Mouse (Mus musculus) splenic B cell, adult 2 months (primary cell): ENCODE results near the gene Dynll1.

Experiments used
- DNase-seq: peaks from one replicate; pipeline ENCODE4 v3.0.0-alpha.2; 2011; ENCODE audit warnings: low read depth, low spot score
- H3K27me3 ChIP-seq: 2 replicates; pipeline ENCODE4 v1.6.1; 2012; ENCODE audit warnings: mild to moderate bottlenecking, low read length, moderate library complexity, mixed read lengths; ENCODE audit not compliant: control insufficient read depth, poor library complexity, insufficient read depth, severe bottlenecking
- H3K36me3 ChIP-seq: 2 replicates; pipeline ENCODE4 v1.6.1; 2012; ENCODE audit warnings: mild to moderate bottlenecking, low read length, moderate library complexity, mixed read lengths; ENCODE audit not compliant: control insufficient read depth, poor library complexity, insufficient read depth, severe bottlenecking

Gene Dynll1

DNA sequence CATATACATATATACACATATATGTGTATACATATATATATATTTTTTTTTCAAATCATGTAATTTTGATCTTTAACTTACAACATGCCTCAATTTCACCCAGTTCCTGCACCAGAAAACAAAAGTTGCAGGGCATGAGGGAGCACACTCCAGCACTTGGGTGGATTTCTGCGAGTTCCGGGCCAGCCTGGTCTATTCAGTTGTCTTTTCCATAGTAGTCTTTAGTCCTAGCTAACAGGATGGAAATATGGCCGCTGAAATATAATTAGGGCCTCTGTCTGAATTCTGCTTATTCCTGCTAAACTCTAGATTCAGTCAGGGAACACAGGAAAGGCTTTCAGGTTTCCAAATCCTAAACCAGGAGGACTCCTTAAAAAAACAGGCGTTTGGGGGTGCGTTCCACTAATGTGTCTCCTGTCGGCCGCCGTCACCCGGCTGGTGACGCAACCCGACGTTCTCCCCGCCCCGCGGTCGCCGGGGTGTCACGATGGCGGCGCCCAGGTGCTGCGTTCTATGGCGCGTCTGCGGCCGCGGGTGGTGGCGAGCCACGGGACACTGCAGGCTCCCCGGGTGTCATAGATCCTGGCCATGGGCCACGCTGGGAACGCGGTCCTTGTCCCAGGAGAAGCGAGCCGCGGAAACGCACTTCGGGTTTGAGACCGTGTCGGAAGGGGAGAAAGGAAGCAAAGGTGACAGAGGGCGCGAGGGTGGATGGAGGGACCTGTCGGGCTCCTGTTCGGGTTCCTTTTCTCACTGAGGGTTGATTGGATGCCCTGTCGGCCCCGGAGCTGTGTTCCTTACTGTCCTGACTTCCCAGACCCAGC lies 21.4 kb downstream of the Dynll1 start, which contains the start of gene Coq5:
Gene Coq5 (plus strand): TSS at position 441 of the 824 bp plus-strand sequence.
- DNase-seq = peak; percentile 85
- H3K36me3 ChIP-seq = peaks cover 2% of the 10 kb centered on the region; the same call in 1 of the 2 replicates
- H3K27me3 ChIP-seq = no peaks in the 10 kb centered on the region

DNA sequence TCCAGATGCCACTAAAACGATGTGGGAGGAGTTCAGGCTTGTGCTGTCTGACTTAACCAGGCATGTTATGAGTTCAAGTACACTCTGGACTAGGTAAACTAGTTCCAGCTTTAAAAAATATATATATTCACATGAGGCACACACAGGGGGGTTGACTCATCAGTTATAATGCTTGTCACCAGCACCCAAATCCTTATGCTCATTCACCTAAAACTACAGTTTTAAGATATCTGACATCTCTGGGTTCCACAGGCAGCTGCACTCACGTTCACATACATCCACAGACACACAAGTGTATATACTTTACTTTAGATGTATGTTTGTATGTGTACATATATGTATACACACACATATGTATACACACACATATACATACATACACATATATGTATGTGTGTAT lies 22.0 kb downstream of the Dynll1 start:
- Histone ChIP-seq H3K36me3 (no peaks in the 10 kb centered on the region), H3K27me3 (no peaks in the 10 kb centered on the region)
- DNase-seq = no peak

DNA sequence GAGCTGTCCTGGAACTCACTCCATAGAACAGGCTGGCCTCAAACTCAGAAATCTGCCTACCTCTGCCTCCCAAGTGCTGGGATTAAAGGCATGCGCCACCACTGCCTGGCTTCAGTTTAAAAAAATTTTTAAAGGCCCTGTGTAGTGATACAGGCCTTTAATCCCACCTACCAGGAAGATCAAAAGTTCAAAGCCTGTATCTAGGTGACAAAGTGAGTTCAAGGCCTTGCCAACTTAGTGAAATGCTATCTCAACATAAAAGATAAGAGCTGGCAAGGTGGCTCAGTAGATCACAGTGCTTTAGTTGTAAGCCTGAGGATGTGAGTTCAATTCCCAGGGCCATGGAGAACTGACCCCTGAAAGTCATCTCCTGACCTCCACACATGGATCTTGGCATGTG lies 22.7 kb downstream of the Dynll1 start:
- Histone ChIP-seq H3K36me3 (no peaks in the 10 kb centered on the region), H3K27me3 (no peaks in the 10 kb centered on the region)
- DNase-seq = no peak

GRCm38 (mm10) chr5:115275998-115276397 lies 24.8 kb downstream of the Dynll1 start:
- Histone ChIP-seq H3K36me3 (no peaks in the 10 kb centered on the region), H3K27me3 (no peaks in the 10 kb centered on the region)
- DNase-seq = peak; percentile 53

DNA sequence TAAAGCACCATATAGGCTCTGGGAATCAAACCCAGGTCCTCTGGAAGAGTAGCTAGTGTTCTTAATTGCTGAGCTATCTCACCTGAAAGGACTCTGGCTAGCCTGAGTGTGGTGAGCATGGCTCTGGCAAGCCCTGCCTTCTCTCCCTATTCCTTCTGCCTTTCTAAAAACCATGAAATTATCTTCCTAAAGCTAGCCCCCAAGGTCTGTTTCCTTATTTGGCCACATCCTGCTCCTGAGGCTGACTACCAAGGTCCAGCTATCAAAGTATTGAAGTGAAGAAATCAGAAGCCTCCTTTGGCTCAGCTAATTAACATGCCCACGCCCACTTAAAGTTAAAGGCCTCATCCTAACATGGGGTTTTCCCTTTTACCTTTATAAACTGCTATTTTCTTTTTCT lies 26.0 kb downstream of the Dynll1 start:
- Histone ChIP-seq H3K36me3 (no peaks in the 10 kb centered on the region; the same call in 1 of the 2 replicates), H3K27me3 (no peaks in the 10 kb centered on the region)
- no peak for DNase-seq

GRCm38 (mm10) chr5:115274353-115274752 lies 26.4 kb downstream of the Dynll1 start:
- DNase-seq = no peak
- no peaks in the 10 kb centered on the region for H3K27me3 ChIP-seq
- H3K36me3 ChIP-seq = no peaks in the 10 kb centered on the region; the same call in 1 of the 2 replicates

GRCm38 (mm10) chr5:115273549-115274135 lies 27.2 kb downstream of the Dynll1 start:
- H3K36me3 ChIP-seq = no peaks in the 10 kb centered on the region; the same call in 1 of the 2 replicates
- no peaks in the 10 kb centered on the region for H3K27me3 ChIP-seq
- no peak for DNase-seq

- Histone ChIP-seq H3K36me3 (no peaks in the 10 kb centered on the region; the same call in 1 of the 2 replicates), H3K27me3 (no peaks in the 10 kb centered on the region)
- peak; percentile 95 for DNase-seq
Measured at GRCm38 (mm10) chr5:115272812-115273548, 27.8 kb downstream of the Dynll1 start, which contains the start of gene Rnf10. TSS of gene Rnf10 (minus strand) at chr5:115272898.

DNA sequence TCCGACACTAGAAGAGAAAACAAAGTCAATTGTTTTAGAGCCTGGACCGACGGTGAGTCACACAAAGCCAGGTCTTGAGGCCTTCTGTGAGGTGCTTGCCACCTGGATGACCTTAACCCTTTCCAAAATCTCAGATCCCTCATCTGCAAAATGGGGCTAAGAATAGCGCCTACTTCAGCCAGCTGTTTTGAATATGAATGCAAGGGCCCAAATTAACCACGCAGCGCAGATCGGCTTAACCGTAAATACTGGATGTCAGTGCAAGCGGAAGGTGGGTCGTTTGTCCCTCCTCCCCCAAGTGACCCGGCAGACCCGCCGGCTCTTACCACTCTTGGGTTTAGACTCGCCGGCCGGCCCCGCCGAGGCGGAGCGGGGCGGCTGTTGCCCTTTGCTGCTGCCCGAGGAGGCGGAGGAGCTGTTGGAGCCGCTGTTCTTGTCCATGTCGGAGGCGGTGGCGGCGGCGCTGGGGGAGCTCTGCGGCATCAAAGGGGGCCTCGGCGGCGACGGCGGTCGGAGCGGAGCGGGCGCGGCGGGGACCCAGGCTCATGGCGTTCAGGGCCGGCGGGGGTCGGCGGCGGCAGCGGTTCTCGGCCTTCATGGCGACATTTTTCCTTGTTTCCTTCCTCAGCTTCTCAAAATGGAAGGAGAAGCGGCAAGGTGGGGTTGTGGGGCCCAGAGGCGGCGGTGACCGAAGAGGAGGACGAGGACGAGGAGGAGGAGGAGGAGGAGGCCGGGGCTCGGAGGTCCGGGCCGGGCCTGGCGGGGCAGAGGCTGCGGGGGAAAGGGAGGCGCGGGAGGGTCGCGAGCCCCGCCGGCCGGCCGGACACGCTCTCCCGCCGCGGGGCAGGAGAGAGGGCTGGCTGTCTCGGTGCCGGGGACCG lies 28.6 kb downstream of the Dynll1 start:
- no peaks in the 10 kb centered on the region; the same call in 1 of the 2 replicates for H3K36me3 ChIP-seq
- no peaks in the 10 kb centered on the region for H3K27me3 ChIP-seq
- DNase-seq = peak; percentile 51

- Histone ChIP-seq H3K27me3 (no peaks in the 10 kb centered on the region), H3K36me3 (no peaks in the 10 kb centered on the region; the same call in 1 of the 2 replicates)
- no peak for DNase-seq
Measured at GRCm38 (mm10) chr5:115269969-115270368, 30.8 kb downstream of the Dynll1 start.

GRCm38 (mm10) chr5:115268266-115268665 lies 32.5 kb downstream of the Dynll1 start:
- DNase-seq = no peak
- Histone ChIP-seq H3K36me3 (no peaks in the 10 kb centered on the region; the same call in 1 of the 2 replicates), H3K27me3 (no peaks in the 10 kb centered on the region)

- Histone ChIP-seq H3K36me3 (no peaks in the 10 kb centered on the region; the same call in 1 of the 2 replicates), H3K27me3 (no peaks in the 10 kb centered on the region)
- DNase-seq = no peak
Measured at GRCm38 (mm10) chr5:115267469-115268045, 33.2 kb downstream of the Dynll1 start.

DNA sequence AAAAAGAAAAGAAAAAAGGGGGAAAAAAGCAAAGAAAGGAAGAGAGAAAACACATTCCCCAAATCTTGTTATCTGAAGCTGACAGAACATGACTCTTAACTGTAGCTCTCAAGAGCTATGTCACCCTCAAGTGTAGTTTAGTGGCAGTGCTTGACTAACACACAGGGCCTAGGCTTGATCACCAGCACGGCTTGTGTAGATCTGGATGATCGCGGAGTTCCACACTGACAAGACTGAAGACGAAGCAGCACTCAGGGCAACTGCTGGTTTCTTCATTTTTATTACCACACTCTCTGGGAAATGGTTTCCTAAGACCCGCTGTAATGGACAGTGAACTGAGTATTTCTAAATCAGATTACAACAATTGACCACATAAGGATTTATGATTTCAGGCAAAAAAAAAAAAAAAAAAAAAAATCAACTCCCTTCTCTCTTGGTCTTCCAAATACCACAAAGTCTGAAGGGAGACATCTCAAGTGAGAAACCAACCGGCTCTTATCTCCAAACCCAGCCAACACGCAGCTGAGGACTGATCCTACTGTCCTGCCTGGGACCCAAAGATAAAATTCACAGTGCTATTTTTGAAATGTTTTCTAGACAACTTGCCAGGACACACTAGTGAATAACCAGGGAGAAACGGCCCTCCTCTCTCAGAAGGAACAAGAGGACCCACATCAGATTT lies 33.9 kb downstream of the Dynll1 start:
- no peaks in the 10 kb centered on the region; the same call in 1 of the 2 replicates for H3K36me3 ChIP-seq
- no peak for DNase-seq

More for the DNA sequence above, 33.9 kb downstream of the Dynll1 start:
- H3K27me3 ChIP-seq = no peaks in the 10 kb centered on the region
